Mouse (Mus musculus): ENCODE results near the gene Ppp2r2d.
A peak's percentile ranks its signal among the peaks of the same experiment; 100 is the strongest.

Ppp2r2d gene

GRCm38 (mm10) chr7:138856670-138857069 is 10.8 kb downstream of the Ppp2r2d start:
- no peak for DNase-seq (ENCODE audit: low spot score in 2 of 2)

DNA sequence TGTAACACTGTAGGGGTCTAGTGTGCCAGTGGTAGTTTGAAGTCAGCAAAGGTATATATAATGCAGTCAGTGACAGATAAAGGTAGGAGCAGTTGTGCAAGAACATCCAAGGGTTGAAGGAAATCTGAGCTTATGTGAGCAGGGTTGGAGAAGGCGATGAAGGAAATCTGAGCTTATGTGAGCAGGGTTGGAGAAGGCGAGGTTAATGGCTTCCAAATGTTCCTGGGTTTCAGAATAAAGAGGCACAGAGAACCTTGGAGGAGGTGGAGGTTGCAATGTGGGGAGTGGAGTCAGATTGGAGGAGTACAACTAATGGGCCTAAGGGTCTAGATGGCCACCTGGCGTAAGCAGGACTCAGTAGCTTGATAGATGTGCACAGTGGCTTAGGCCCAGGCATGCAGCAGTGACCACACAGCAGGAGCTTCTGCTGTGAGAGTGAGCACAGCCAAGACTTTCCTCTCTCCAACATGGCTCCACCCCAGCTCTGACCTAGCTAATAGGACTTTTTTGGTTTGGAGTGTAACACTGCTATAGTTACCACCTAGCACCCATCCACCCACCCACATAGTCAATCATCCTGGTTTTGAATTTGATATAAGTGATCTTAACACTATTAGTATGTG is 18.2 kb downstream of the Ppp2r2d start:
- no peak for DNase-seq (ENCODE audit: low spot score in 2 of 2)

- no peak for DNase-seq (ENCODE audit: low spot score in 2 of 2)
These were observed 18.9 kb downstream of the Ppp2r2d start for GRCm38 (mm10) chr7:138864776-138865175.

GRCm38 (mm10) chr7:138867286-138867685 is 21.4 kb downstream of the Ppp2r2d start:
- DNase-seq (ENCODE audit: low spot score in 2 of 2) = no peak

- DNase-seq (ENCODE audit: low spot score in 2 of 2) = no peak
These were observed 22.4 kb downstream of the Ppp2r2d start for GRCm38 (mm10) chr7:138868316-138868715.

DNA sequence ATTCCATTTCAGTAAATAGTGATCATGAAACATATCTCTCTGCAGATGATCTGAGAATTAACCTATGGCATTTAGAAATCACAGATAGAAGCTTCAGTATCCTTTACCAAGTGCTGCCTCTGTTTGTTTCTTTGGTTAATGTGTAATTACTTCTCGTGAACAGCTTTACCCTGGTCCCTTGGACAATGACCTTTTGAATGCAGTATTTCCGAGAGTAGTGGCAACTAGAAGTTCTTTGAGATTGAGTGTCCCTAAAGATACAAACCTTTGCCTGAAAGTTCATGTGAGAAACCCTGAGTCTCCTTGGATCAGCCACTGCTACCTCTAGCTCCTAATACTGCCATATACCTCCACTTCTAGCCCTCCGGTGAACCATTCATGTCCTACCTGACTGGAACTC is 27.1 kb downstream of the Ppp2r2d start:
- no peak for DNase-seq (ENCODE audit: low spot score in 2 of 2)

GRCm38 (mm10) chr7:138875031-138875430 is 29.2 kb downstream of the Ppp2r2d start:
- DNase-seq (ENCODE audit: low spot score in 2 of 2) = no peak

GRCm38 (mm10) chr7:138883724-138884123 is 37.8 kb downstream of the Ppp2r2d start:
- DNase-seq (ENCODE audit: low spot score in 2 of 2) = no peak

- DNase-seq (ENCODE audit: low spot score in 2 of 2) = no peak
These were observed 39.7 kb downstream of the Ppp2r2d start for GRCm38 (mm10) chr7:138885365-138886289.

GRCm38 (mm10) chr7:138898122-138898521 is 52.2 kb downstream of the Ppp2r2d start:
- no peak for DNase-seq (ENCODE audit: low spot score in 2 of 2)

DNA sequence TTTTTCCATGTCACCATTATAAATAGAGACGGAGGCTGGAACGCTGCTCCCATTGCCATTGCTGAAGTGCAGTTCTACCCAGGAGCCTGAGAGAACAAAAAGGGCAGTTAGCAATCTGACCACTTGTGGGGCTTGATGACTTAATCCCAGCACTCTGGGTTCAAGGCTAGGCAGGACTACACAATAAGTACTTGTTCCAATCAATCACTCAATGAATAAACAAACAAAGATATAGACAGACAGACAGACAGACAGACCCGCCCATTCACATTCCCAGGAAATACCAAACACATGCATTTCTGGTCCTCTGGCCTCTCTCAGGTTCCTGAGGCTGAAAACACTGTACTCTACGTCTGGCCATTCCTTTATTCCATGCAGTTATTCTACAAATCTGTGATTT is 52.9 kb downstream of the Ppp2r2d start:
- no peak for DNase-seq (ENCODE audit: low spot score in 2 of 2)

DNA sequence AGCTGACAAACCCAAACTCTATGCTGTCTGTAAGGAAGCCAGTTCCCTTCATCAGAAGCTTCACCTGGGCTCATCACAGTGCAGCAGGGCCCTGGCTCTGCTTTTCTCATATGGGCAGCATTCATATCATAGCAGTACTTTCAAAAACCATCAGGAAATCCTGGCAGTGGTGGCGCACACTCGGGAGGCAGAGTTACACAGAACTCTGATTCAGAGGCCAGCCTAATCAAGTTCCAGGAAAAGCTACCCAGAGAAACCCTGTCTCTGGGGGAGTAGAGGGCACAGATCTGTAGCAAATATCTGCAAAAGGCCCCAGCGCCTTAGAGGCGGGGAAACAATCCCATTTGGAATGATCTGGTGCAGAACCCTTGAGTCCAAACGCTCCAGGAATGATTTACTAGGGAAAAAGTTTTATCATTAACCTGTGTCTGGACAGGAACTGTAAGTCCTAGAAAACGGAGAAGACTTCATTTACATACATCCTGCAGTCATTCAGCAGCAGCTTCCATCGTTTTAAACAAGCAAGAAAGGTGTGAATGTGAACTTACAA is 58.1 kb downstream of the Ppp2r2d start:
- no peak for DNase-seq (ENCODE audit: low spot score in 2 of 2)

DNA sequence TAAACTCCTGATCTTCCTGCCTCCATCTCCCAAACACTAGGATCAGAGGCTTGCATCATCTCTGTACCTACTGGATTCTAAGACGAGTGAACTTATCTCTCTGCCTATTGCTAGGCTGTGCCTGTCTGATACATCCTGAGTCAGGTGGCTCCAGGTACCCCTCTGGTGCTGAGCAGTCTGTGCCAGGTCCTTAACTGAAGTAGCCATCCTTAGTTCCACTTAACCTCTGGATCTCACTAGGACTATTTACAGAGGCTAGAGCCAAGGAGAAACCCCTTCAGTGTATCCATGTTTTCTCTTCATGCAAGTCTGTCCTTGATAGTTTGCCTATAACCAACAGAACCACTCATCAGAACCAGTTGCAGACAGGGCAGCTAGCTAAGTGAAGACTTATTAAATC is 60.6 kb downstream of the Ppp2r2d start:
- no peak for DNase-seq (ENCODE audit: low spot score in 2 of 2)

GRCm38 (mm10) chr7:138907043-138907442 is 61.2 kb downstream of the Ppp2r2d start:
- peak in 1 of 2 experiments; percentile 17 for DNase-seq (ENCODE audit: low spot score in 2 of 2)

- no peak for DNase-seq (ENCODE audit: low spot score in 2 of 2)
These were observed 62.1 kb downstream of the Ppp2r2d start for GRCm38 (mm10) chr7:138907976-138908375.

DNA sequence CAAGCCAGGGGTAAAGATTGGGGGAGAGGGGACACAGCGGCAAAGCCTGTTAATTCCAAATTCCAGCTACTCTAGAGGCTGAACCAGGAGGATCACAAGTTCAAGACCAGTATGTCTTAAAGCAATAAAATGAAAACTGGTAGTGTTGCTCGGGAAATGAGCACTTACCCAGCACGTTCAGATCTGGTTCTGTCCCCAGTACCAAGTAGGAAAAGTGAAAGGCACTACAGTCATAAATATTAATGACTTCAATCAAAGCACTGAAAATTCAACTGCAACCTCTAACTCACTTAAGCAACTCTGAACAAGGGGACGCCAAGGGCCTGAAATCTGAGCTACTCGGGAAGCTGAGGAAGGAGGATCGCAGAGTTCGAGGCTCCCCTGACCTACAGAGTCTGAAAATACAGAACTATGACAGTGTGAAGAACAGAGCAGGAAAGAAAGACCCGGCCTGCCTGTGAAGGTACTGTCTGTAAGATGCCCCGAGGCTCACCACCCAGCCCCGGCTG is 62.9 kb downstream of the Ppp2r2d start:
- no peak for DNase-seq (ENCODE audit: low spot score in 2 of 2)

DNA sequence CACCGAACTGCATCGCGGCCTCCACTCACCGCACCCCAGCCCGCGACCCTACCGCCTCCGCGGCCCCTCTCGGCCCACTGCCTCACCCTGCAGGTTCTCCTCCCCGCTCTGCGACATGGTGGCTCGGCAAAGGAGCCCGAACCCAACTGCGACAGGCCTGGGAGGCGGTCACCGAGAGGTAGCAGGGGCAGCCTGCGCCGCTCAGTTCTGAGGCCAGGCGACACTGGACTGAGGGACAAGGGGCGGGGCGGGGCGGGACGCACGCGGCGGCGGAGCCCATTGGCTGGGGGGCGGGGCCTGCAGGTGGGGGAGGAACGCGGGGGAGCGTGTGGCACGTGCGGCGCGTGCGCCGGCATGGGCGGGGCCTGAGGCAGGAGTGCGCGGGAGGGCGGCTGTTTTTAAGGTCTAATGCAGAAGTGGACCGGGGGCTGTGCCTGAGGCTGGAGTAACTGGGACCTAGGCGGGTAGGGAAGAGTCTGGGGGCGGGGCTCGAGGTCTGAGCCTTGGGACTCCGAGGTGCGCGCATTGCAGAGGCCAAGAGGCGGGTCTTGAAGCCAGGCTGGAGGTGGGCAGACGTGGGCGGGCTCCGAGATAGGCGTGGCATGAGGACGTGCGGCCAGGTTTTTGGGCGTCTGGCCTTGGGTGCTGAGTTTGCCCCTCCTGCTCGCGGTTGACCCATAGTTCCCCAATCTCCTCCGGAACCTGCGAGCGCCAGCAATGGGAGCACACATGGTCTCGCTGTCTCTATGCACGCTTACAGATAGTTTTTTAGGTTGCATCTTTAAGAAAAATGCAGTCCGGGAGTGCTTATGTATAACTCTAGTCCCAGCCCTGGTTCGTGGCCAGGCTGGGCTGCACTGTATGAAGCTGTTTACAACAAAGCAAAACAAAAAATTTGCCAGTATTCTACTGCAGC is 63.7 kb downstream of the Ppp2r2d start, which contains the start of gene Bnip3:
TSS of gene Bnip3 (minus strand) at position 243 of the 916 bp plus-strand sequence.
- DNase-seq (ENCODE audit: low spot score in 2 of 2) = peak; percentile 70 to 79

DNA sequence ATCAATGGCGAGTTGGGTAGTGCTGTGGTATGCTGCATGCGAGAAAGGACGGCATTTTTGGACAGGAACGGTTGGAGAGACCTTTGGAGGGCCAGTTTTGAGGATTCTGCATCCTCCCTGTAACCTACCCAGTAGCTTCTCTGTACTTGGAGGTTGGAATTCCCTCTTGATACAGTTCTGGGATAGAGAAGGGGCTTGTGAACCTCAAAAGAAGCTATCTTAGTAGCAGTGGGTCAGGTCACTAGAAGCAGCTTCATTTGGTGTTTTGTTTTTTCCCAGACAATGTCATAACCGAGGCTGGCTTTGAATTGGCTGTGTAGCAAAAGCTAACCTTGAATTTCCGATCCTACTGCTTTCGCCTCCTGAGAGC is 64.3 kb downstream of the Ppp2r2d start:
- no peak for DNase-seq (ENCODE audit: low spot score in 2 of 2)

DNA sequence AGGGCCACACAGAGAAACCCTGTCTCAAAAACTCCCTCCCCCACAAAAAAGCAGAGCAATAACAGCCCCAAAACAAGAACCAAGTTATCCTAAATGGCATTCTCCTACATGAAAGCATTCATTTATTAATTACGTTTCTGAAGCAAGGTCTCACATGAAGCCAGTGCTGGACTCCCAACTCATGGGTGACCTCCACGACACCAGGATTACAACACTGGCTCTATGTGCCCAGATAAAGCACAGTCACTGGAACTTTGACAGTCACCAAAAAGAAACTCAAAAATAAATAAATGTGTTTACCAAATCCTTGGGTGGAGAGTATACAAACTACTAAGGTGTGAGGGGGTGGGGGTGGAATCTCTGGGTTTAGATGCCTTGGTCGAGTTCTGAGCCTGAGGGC is 67.7 kb downstream of the Ppp2r2d start:
- DNase-seq (ENCODE audit: low spot score in 2 of 2) = no peak

- no peak for DNase-seq (ENCODE audit: low spot score in 2 of 2)
These were observed 73.5 kb downstream of the Ppp2r2d start for GRCm38 (mm10) chr7:138919156-138919944.

DNA sequence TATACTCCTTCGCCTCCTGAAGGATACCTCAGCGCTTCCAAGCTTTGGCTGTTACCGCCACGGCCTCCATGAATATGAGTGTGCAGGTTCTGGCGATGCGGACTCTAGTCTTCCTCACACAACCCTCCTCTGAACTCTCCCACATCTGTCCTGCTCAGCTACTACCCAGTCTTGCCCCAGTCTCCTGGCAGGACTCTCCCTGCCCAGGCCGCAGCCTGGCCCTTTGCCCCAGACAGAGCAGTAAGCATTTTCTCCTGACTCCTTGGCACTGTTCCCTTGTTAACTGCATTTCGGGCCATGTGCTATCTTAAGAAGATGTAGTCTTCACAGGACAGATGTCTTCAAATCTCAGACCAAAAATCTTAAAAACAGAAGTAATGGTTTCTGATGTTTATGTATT is 75.7 kb downstream of the Ppp2r2d start:
- no peak for DNase-seq (ENCODE audit: low spot score in 2 of 2)
